Mouse (Mus musculus) bone marrow, adult 2 months (tissue): ENCODE results near the gene Dok4.

Experiments
- CTCF ChIP-seq: fragments of 200-500 bp; IDR thresholded peaks from 2 replicates; pipeline ENCODE4 v1.5.1; 2011; ENCODE audit warnings: low read length, control low read depth; ENCODE audit not compliant: control insufficient read depth, insufficient read depth
- POLR2A ChIP-seq: fragments of 200-500 bp; IDR thresholded peaks from 2 replicates; pipeline ENCODE4 v1.6.1; 2011; ENCODE audit warnings: low read depth, mild to moderate bottlenecking, control low read depth, low read length, borderline replicate concordance; ENCODE audit not compliant: control insufficient read depth

GRCm38 (mm10) chr8:94880742-94881141, 4.6 kb upstream of the Dok4 start:
- TF ChIP-seq CTCF (no peak), POLR2A (no peak)
